Mouse (Mus musculus): ENCODE measurements at regions not wholly inside any gene's neighbourhood (a gene's known extent, or its start where the extent isn't known, plus 50 kb on each side); places are given as distances from the start of the nearest gene placed in this dataset.

- Histone ChIP-seq H3K4me1 (ENCODE audit: insufficient read depth, low read length) (no peaks in the 10 kb centered on the region), H3K4me2 (ENCODE audit: low read depth, low read length, poor library complexity, severe bottlenecking) (no peak overlapping the region), H3K4me3 (ENCODE audit: low read depth, low read length) (no peak overlapping the region), H3K9ac (replicated peaks; ENCODE audit: low read length, poor library complexity, severe bottlenecking) (no peak overlapping the region), H3K36me3 (ENCODE audit: insufficient read depth, low read length) (no peaks in the 10 kb centered on the region), H3K27me3 (ENCODE audit: insufficient read depth, low read length) (no peaks in the 10 kb centered on the region), H3K9me3 (ENCODE audit: low read length) (no peaks in the 10 kb centered on the region), H3K27ac (ENCODE audit: low read depth, low read length) (no peak overlapping the region)
- 70% methylated on average over 8 of the region's 8 CpGs for WGBS
- ATAC-seq (ENCODE audit: low FRiP score): no peak
- DNase-seq (ENCODE audit: low spot score): no peak
- no peak for TF ChIP-seq CTCF (IDR thresholded peaks at IDR 0.05)
These were observed 59.3 kb upstream of the Bcor start for GRCm38 (mm10) chrX:12219474-12219873.

GRCm38 (mm10) chrX:12224314-12224713 is 64.2 kb upstream of the Bcor start:
- H3K4me1 ChIP-seq (ENCODE audit: insufficient read depth, low read length): no peaks in the 10 kb centered on the region
- H3K36me3 ChIP-seq (ENCODE audit: insufficient read depth, low read length): no peaks in the 10 kb centered on the region
- no peak overlapping the region for H3K9ac ChIP-seq (replicated peaks; ENCODE audit: low read length, poor library complexity, severe bottlenecking)
- ATAC-seq (ENCODE audit: low FRiP score) (no peak), DNase-seq (ENCODE audit: low spot score) (no peak)
- no peak overlapping the region for H3K4me2 ChIP-seq (ENCODE audit: low read depth, low read length, poor library complexity, severe bottlenecking)
- no peak for TF ChIP-seq CTCF (IDR thresholded peaks at IDR 0.05)
- no peaks in the 10 kb centered on the region for H3K9me3 ChIP-seq (ENCODE audit: low read length)
- WGBS: 80% methylated on average over 4 of the region's 4 CpGs
- H3K27me3 ChIP-seq (ENCODE audit: insufficient read depth, low read length): no peaks in the 10 kb centered on the region
- no peak overlapping the region for H3K4me3 ChIP-seq (ENCODE audit: low read depth, low read length)
- no peak overlapping the region for H3K27ac ChIP-seq (ENCODE audit: low read depth, low read length)

- 14% methylated on average over 18 of the region's 19 CpGs for WGBS
- H3K27me3 ChIP-seq (ENCODE audit: insufficient read depth, low read length): no peaks in the 10 kb centered on the region
- no peak overlapping the region for H3K27ac ChIP-seq (ENCODE audit: low read depth, low read length)
- DNase-seq (ENCODE audit: low spot score): peak; percentile 5
- no peaks in the 10 kb centered on the region for H3K36me3 ChIP-seq (ENCODE audit: insufficient read depth, low read length)
- H3K9ac ChIP-seq (replicated peaks; ENCODE audit: low read length, poor library complexity, severe bottlenecking): no peak overlapping the region
- no peak overlapping the region; the same call in 1 of the 2 replicates for H3K4me3 ChIP-seq (ENCODE audit: low read depth, low read length)
- TF ChIP-seq CTCF (IDR thresholded peaks at IDR 0.05): no peak
- 0 out of 2 replicates have a peak, but pooled peaks have one; percentile 38 for ATAC-seq (ENCODE audit: low FRiP score)
- no peaks in the 10 kb centered on the region for H3K4me1 ChIP-seq (ENCODE audit: insufficient read depth, low read length)
- peak overlapping the region; percentile 28; the same call in 1 of the 2 replicates for H3K4me2 ChIP-seq (ENCODE audit: low read depth, low read length, poor library complexity, severe bottlenecking)
- H3K9me3 ChIP-seq (ENCODE audit: low read length): no peaks in the 10 kb centered on the region
These were observed 65.1 kb upstream of the Bcor start for GRCm38 (mm10) chrX:12225116-12225891.

GRCm38 (mm10) chrX:12225892-12226206 is 65.7 kb upstream of the Bcor start:
- peak; percentile 12 for DNase-seq (ENCODE audit: low spot score)
- no peak overlapping the region for H3K9ac ChIP-seq (replicated peaks; ENCODE audit: low read length, poor library complexity, severe bottlenecking)
- H3K4me1 ChIP-seq (ENCODE audit: insufficient read depth, low read length): no peaks in the 10 kb centered on the region
- no peak overlapping the region; the same call in 1 of the 2 replicates for H3K4me3 ChIP-seq (ENCODE audit: low read depth, low read length)
- no peaks in the 10 kb centered on the region for H3K36me3 ChIP-seq (ENCODE audit: insufficient read depth, low read length)
- WGBS: 30% methylated on average over 3 of the region's 3 CpGs
- no peak for TF ChIP-seq CTCF (IDR thresholded peaks at IDR 0.05)
- H3K4me2 ChIP-seq (ENCODE audit: low read depth, low read length, poor library complexity, severe bottlenecking): peak overlapping the region; percentile 28; the same call in 1 of the 2 replicates
- H3K9me3 ChIP-seq (ENCODE audit: low read length): no peaks in the 10 kb centered on the region
- no peak for ATAC-seq (ENCODE audit: low FRiP score)
- H3K27ac ChIP-seq (ENCODE audit: low read depth, low read length): no peak overlapping the region
- no peaks in the 10 kb centered on the region for H3K27me3 ChIP-seq (ENCODE audit: insufficient read depth, low read length)

GRCm38 (mm10) chrX:12240505-12241011 is 80.4 kb upstream of the Bcor start:
- H3K36me3 ChIP-seq (ENCODE audit: insufficient read depth, low read length): no peaks in the 10 kb centered on the region
- no peaks in the 10 kb centered on the region for H3K4me1 ChIP-seq (ENCODE audit: insufficient read depth, low read length)
- no peak for ATAC-seq (ENCODE audit: low FRiP score)
- TF ChIP-seq CTCF (IDR thresholded peaks at IDR 0.05): no peak
- no peak overlapping the region for H3K4me2 ChIP-seq (ENCODE audit: low read depth, low read length, poor library complexity, severe bottlenecking)
- H3K9me3 ChIP-seq (ENCODE audit: low read length): no peaks in the 10 kb centered on the region
- no peak overlapping the region for H3K9ac ChIP-seq (replicated peaks; ENCODE audit: low read length, poor library complexity, severe bottlenecking)
- no peaks in the 10 kb centered on the region for H3K27me3 ChIP-seq (ENCODE audit: insufficient read depth, low read length)
- WGBS: 60% methylated on average over 4 of the region's 4 CpGs
- H3K4me3 ChIP-seq (ENCODE audit: low read depth, low read length): no peak overlapping the region
- H3K27ac ChIP-seq (ENCODE audit: low read depth, low read length): no peak overlapping the region
- peak; percentile 36 for DNase-seq (ENCODE audit: low spot score)

GRCm38 (mm10) chrX:12241751-12242150 is 81.6 kb upstream of the Bcor start:
- no peak for TF ChIP-seq CTCF (IDR thresholded peaks at IDR 0.05)
- ATAC-seq (ENCODE audit: low FRiP score): no peak
- no peaks in the 10 kb centered on the region for H3K4me1 ChIP-seq (ENCODE audit: insufficient read depth, low read length)
- H3K4me3 ChIP-seq (ENCODE audit: low read depth, low read length): no peak overlapping the region
- H3K27ac ChIP-seq (ENCODE audit: low read depth, low read length): no peak overlapping the region
- H3K9me3 ChIP-seq (ENCODE audit: low read length): no peaks in the 10 kb centered on the region
- DNase-seq (ENCODE audit: low spot score): peak; percentile 3
- H3K27me3 ChIP-seq (ENCODE audit: insufficient read depth, low read length): no peaks in the 10 kb centered on the region
- no peak overlapping the region for H3K9ac ChIP-seq (replicated peaks; ENCODE audit: low read length, poor library complexity, severe bottlenecking)
- H3K36me3 ChIP-seq (ENCODE audit: insufficient read depth, low read length): no peaks in the 10 kb centered on the region
- no peak overlapping the region for H3K4me2 ChIP-seq (ENCODE audit: low read depth, low read length, poor library complexity, severe bottlenecking)
- 33% methylated on average over 4 of the region's 4 CpGs for WGBS

Measured in midbrain, postnatal 0 days (tissue).